Mouse (Mus musculus): ENCODE measurements around the gene Med12l. TPM values are rescaled to one million over a fixed set of nuclear protein-coding genes. Genes with fewer than 3 reads are reported as not detected.

Gene Med12l
- polyA plus RNA-seq, 1 experiment from 2014 or later: 4.9 TPM

DNA sequence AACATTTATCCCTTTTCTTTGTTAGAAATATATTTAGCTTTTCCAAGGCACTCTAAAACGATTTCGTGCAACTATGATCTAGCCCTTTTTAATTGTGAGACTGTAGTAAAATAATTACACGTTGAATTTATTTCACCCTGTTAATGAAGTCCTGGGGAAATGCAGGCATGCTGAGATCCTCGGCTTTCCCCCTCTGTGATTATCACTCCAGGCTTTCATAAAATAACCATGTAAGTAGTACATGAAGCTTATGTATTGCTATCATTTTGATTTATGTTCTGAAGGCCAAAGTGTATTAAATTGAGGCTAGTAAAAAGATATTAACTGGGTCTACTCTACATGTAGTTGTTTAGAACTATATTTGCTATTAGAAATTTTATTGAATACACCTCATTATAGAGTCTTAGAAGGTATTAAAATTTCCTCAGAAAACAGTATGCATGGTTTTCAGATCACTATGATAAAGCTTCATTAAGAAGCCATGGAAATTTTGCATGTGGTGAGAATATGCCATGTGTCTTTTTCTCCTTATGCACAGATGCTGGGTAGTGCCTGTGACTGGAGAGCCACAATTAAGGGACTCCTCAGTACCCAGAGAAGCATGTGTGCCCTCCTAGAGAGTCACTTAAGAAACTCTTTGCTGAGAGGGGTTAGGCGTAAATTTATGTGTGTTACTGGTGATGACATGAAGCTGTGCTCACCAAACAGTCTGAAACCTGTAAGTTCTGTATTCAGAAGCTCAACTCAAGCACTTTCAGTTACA is 288.0 kb downstream of the Med12l start:
- Histone ChIP-seq H3K4me2 (replicated peaks) (no peak overlapping the region), H3K9ac (no peak overlapping the region), H3K27ac (no peak overlapping the region), H3K4me1 (no peaks in the 10 kb centered on the region), H3K36me3 (no peaks in the 10 kb centered on the region), H3K4me3 (no peak overlapping the region), H3K9me3 (replicated peaks) (no peaks in the 10 kb centered on the region), H3K27me3 (no peaks in the 10 kb centered on the region)
- WGBS: 81% methylated on average over 5 of the region's 5 CpGs
- no peak for ATAC-seq (ENCODE audit: low FRiP score)

DNA sequence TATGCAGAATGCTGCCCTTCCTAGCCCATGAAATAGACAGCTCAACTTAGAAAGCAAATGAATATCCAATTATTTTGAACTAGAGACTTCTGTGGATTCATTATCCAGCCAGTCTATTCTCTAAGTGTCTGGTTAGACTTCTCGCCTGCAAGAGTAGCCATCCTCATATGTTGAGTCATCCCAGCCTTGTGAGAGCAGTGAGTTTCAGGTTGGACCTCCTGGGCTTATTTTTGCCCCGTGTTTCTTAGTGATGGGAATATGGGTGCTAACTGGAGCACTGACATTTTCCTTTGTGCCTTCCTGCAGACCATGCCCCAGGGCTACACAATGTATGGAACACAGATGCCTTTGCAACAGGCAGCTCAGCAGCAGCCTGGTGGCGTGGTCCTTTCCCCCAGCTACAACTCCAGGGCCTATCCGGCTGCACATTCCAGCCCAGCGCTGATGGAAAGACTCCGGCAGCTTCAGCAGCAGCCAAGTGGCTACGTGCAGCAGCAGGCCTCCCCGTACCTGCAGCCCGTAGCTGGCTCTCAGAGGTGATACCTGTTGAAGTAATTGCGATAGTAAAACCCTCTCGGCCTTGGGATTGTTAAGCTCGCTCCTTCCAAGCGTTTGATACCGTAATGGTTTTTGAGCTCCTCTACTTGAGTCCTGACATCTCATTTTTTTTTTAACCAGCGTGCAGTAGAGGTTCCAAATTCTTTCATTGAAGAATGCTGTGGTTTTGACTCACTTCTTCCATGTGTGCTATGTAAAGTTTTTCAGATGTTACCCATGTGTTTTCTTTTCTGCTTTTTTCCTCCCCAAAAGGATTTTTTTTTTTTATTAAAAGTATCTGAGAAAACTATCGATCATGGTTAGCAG is 290.3 kb downstream of the Med12l start:
- Histone ChIP-seq H3K9me3 (replicated peaks) (no peaks in the 10 kb centered on the region), H3K4me3 (no peak overlapping the region), H3K27me3 (no peaks in the 10 kb centered on the region), H3K4me2 (replicated peaks) (no peak overlapping the region), H3K9ac (no peak overlapping the region), H3K27ac (no peak overlapping the region), H3K4me1 (no peaks in the 10 kb centered on the region), H3K36me3 (no peaks in the 10 kb centered on the region)
- WGBS: 91% methylated on average over 16 of the region's 16 CpGs
- no peak for ATAC-seq (ENCODE audit: low FRiP score)

DNA sequence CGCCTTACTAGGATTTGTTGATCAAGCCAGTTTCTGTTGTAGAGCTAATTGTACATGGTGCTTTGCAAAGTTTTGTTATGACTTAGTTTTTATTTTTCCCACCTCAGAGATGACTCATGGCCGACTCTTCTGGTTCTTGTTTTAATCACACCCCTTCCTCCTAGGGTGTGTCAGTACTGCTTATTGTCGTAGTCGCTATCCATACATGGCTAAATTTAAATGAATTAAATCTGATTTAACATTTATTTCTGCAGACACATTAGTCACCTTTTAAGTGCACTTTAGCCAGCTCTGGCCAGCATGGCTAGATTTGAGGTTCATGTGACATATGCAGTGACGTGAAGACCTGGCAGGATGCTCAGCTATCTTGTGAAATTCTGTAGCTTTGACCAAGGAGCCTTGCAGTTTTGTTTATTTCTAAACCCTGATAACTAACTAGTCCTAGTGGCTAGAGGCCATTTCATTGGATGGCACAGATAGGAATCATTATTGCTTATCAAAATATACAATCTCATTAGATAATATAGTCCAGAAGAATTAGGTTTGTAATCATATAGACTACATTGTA is 291.0 kb downstream of the Med12l start:
- 92% methylated on average over 5 of the region's 5 CpGs for WGBS
- Histone ChIP-seq H3K4me2 (replicated peaks) (no peak overlapping the region), H3K9ac (no peak overlapping the region), H3K9me3 (replicated peaks) (no peaks in the 10 kb centered on the region), H3K36me3 (no peaks in the 10 kb centered on the region), H3K27ac (no peak overlapping the region), H3K27me3 (no peaks in the 10 kb centered on the region), H3K4me1 (no peaks in the 10 kb centered on the region), H3K4me3 (no peak overlapping the region)
- no peak for ATAC-seq (ENCODE audit: low FRiP score)

DNA sequence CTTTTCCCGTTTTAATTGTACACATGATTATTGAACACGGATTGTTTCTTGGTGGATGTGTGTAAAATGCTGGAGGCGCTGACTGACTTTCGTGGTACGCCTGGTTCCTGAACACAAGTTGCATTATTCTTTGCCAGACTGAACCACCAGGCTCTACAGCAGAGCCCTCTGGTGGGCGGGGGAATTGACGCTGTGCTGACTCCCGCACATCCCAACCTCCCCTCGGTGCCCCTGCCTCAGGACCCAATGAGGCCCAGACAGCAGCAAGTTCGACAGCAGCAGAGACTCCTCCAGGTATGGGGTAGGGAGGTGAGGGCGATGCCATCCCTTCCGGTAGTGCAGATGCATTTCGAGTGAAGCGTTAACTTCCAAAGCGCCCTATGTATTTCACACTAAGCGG is 292.0 kb downstream of the Med12l start:
- Histone ChIP-seq H3K9me3 (replicated peaks) (no peaks in the 10 kb centered on the region), H3K27me3 (no peaks in the 10 kb centered on the region), H3K36me3 (no peaks in the 10 kb centered on the region), H3K4me3 (no peak overlapping the region), H3K4me2 (replicated peaks) (no peak overlapping the region), H3K4me1 (no peaks in the 10 kb centered on the region), H3K27ac (no peak overlapping the region), H3K9ac (no peak overlapping the region)
- no peak for ATAC-seq (ENCODE audit: low FRiP score)
- WGBS: 87% methylated on average over 16 of the region's 16 CpGs

DNA sequence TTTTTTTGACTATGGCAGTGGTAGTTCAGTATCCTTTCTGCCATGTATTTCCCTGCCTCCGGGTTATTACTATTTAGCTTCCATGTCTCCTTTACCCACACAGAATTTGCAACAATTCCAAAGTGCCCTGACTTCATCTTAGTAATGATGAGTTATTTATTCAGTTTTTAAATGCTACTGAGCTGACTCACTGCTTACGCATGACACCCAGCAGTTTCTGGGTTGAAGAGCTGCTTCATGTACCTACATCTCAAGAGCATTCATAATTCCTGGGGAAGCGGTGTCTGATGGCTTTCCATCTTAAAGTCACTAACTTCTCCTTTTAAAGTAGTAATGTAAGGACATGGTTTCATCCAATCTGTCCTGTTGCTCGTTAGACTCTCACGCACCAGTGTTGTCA is 299.3 kb downstream of the Med12l start:
- Histone ChIP-seq H3K27me3 (no peaks in the 10 kb centered on the region), H3K4me2 (replicated peaks) (no peak overlapping the region), H3K36me3 (no peaks in the 10 kb centered on the region), H3K4me3 (no peak overlapping the region), H3K9ac (no peak overlapping the region), H3K9me3 (replicated peaks) (no peaks in the 10 kb centered on the region), H3K4me1 (no peaks in the 10 kb centered on the region), H3K27ac (no peak overlapping the region)
- 84% methylated on average over 5 of the region's 5 CpGs for WGBS
- ATAC-seq (ENCODE audit: low FRiP score): no peak

DNA sequence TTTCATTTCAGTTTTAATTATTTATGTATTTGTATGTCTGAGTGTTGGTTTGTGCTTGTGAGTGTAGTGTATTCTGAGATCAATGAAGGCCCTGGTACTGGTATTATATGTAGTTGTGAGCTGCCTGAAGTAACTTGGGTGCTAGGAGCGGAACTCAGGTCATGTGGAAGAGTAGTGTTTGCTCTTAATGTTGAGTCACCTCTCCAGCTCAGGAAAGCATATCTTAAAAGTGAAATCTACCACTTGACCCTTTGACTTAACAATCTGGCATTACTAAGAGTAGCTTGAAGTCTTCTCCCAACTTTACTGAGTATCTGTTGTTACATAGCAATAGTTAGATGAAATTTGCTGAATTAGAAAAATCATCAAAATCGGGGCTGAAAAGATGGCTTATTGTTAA is 299.9 kb downstream of the Med12l start:
- 93% methylated on average over 2 of the region's 2 CpGs for WGBS
- no peak for ATAC-seq (ENCODE audit: low FRiP score)
- no peaks in the 10 kb centered on the region for H3K27me3 ChIP-seq
- no peak overlapping the region for H3K4me3 ChIP-seq
- H3K9me3 ChIP-seq (replicated peaks): no peaks in the 10 kb centered on the region
- H3K36me3 ChIP-seq: no peaks in the 10 kb centered on the region
- no peak overlapping the region for H3K9ac ChIP-seq
- H3K4me1 ChIP-seq: no peaks in the 10 kb centered on the region
- H3K27ac ChIP-seq: no peak overlapping the region
- H3K4me2 ChIP-seq (replicated peaks): no peak overlapping the region

DNA sequence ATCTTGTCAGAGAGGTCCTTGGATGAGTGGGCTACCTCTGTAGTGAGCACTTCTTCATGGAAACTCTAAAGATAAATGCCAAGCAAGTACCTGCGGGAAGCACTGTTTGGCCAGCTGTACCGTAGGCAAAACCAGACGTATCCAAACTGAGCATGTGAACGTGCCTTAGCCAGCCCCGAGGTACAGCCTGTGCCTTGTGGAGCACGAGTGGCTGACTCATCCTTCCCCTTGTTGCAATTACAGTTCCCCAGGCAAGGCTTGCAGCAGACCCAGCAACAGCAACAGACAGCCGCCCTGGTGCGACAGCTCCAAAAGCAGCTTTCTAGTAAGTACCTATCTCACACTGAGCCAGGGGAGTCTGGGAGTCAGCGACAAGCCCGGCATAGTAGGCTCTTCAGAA is 307.0 kb downstream of the Med12l start:
- no peaks in the 10 kb centered on the region for H3K4me1 ChIP-seq
- no peak for ATAC-seq (ENCODE audit: low FRiP score)
- H3K27ac ChIP-seq: no peak overlapping the region
- H3K9me3 ChIP-seq (replicated peaks): no peaks in the 10 kb centered on the region
- H3K4me3 ChIP-seq: no peak overlapping the region
- no peaks in the 10 kb centered on the region for H3K27me3 ChIP-seq
- 89% methylated on average over 10 of the region's 10 CpGs for WGBS
- no peak overlapping the region for H3K4me2 ChIP-seq (replicated peaks)
- 0 out of 2 replicates have a peak, but pooled peaks cover 3% of the 10 kb centered on the region for H3K36me3 ChIP-seq
- H3K9ac ChIP-seq: no peak overlapping the region

DNA sequence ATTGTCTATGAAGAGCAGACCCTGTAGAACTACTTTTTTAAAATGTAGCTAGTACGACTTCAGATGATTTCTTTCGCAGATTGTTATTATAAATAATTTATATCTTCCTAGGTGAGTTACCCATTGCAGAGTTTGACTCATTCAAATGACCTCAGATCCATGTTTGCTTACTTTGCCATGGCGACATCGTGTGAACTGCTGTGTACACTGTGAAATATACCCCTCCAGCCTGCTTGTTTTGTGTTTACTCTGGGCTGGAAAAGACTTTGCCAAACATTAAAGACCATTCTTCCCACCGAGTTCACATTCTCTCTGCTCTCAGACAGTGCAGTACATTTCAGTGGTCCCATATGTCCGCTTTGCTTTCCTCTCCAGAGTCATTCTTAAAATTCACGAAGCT is 310.5 kb downstream of the Med12l start:
- H3K27me3 ChIP-seq: no peaks in the 10 kb centered on the region
- no peak overlapping the region for H3K27ac ChIP-seq
- no peak overlapping the region for H3K4me2 ChIP-seq (replicated peaks)
- H3K9me3 ChIP-seq (replicated peaks): no peaks in the 10 kb centered on the region
- ATAC-seq (ENCODE audit: low FRiP score): no peak
- peaks cover 18% of the 10 kb centered on the region for H3K36me3 ChIP-seq
- WGBS: 83% methylated on average over 7 of the region's 7 CpGs
- no peaks in the 10 kb centered on the region for H3K4me1 ChIP-seq
- no peak overlapping the region for H3K4me3 ChIP-seq
- H3K9ac ChIP-seq: no peak overlapping the region

DNA sequence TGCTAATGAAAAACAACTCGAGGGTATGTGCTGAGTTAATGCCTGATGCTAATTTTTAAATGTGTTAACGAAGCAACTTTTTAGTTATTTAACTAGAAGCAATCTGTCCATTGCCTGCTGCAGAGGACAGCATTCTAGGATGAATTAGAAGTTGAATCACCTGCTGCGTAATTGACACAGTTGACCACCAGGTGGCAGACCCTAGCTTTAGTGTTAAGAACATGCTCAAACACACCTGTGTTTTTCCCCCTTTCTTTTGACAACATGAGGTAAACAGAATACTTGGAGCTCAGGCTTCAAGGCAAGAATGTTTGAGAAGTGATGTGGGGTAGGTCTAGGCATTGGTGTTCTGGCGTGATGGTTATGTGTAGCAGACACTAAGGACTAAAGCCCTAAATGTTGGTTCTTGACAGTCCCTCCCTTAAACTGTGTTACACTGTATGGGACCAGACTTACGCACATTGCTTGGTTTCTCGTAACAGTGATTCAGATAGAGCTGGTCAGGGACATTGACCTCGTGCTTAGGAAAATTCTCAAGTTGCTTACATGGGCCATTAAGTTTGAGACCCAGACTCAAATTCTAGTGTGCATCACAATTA is 315.8 kb downstream of the Med12l start:
- 50% methylated on average over 7 of the region's 7 CpGs for WGBS
- Histone ChIP-seq H3K4me1 (no peaks in the 10 kb centered on the region), H3K36me3 (peaks cover 15% of the 10 kb centered on the region), H3K4me3 (no peak overlapping the region), H3K27ac (no peak overlapping the region), H3K4me2 (replicated peaks) (no peak overlapping the region), H3K27me3 (no peaks in the 10 kb centered on the region), H3K9ac (no peak overlapping the region), H3K9me3 (replicated peaks) (no peaks in the 10 kb centered on the region)
- 0 out of 2 replicates have a peak, but pooled peaks have one; percentile 46 for ATAC-seq (ENCODE audit: low FRiP score)

DNA sequence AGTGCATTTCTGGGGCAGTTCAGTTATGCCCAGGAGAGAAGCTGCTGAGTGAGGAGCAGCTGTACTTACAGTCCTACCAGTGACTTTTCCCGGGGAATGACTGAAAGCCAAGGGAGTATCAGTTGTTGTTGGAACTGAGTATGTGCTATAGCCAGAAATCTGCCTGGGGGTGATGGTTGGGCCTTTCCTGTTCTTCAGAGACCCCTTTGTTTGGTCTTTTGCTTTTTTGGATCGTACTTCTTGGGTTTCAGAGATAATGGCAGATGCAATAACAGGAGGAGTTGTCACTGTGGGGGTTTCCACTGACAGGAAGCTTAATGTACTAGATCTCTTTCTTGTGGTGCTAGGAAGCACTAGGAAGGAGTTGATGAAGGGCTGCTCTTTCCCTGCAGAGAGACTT is 322.9 kb downstream of the Med12l start:
- no peak overlapping the region for H3K4me2 ChIP-seq (replicated peaks)
- no peaks in the 10 kb centered on the region for H3K9me3 ChIP-seq (replicated peaks)
- ATAC-seq (ENCODE audit: low FRiP score): no peak
- peaks cover 16% of the 10 kb centered on the region for H3K36me3 ChIP-seq
- H3K4me3 ChIP-seq: no peak overlapping the region
- no peak overlapping the region for H3K27ac ChIP-seq
- H3K4me1 ChIP-seq: no peaks in the 10 kb centered on the region
- H3K9ac ChIP-seq: no peak overlapping the region
- WGBS: 88% methylated on average over 2 of the region's 2 CpGs
- no peaks in the 10 kb centered on the region for H3K27me3 ChIP-seq

DNA sequence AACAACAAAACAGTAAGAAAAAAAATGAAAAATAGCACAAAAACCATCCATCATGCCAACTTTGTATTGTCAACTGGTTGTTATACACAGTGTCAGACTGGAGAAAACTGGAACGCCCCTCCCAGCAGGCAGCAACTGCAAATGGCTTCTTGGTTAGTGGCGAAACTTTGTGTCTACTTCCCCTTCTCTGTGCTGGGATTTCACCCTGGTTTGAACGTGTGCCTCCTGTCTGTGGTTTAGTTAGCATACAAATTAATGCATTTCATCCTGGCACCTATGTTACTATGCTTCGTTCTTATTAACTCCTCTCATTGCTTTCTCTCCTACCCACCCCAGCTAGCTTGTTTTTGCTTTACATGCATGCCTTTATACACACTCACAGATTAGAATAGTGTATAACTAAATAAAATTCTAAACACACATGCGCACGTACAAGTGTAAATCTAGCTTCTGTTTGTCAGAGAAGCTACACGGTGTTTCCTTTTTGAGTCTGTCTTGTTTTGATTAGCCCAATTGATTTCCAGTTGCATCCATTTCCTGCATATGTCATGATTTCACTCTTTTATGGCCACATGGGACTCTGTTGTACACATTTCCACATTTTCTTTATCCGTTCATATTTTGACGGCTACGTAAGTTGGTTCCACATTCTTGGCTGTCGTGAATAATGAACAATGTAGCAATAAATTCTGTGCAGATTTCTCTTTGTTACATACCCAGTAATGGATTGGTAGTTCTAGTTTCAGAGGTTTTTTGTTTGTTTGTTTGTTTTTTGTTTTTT is 336.2 kb downstream of the Med12l start:
- H3K9ac ChIP-seq: no peak overlapping the region
- WGBS: 76% methylated on average over 11 of the region's 11 CpGs
- no peak overlapping the region for H3K27ac ChIP-seq
- no peak for ATAC-seq (ENCODE audit: low FRiP score)
- no peaks in the 10 kb centered on the region for H3K27me3 ChIP-seq
- no peaks in the 10 kb centered on the region for H3K4me1 ChIP-seq
- no peaks in the 10 kb centered on the region for H3K36me3 ChIP-seq
- H3K9me3 ChIP-seq (replicated peaks): no peaks in the 10 kb centered on the region
- no peak overlapping the region for H3K4me2 ChIP-seq (replicated peaks)
- H3K4me3 ChIP-seq: no peak overlapping the region

DNA sequence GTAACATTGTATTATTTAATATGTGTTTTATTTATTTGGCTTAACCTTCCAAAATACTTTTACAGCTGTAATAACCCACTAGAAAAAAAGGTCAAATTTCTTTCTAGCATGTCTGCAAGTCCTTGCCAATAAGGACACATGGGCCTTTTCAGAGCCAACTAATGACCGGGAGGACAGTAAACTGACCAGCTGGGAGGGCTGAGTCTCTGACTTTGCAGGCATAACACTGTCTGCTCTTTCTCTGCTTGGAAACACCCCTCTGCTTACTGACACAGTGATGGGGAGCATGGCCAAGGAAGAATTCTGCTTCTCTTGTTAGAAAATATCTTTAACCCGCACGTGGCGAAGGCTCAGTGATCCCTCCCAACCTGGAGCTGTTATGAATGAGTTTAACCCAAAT is 337.4 kb downstream of the Med12l start:
- no peaks in the 10 kb centered on the region for H3K4me1 ChIP-seq
- H3K9me3 ChIP-seq (replicated peaks): no peaks in the 10 kb centered on the region
- H3K4me3 ChIP-seq: peak overlapping the region; percentile 61; the same call in 1 of the 2 replicates
- H3K36me3 ChIP-seq: no peaks in the 10 kb centered on the region
- no peak overlapping the region for H3K27ac ChIP-seq
- H3K4me2 ChIP-seq (replicated peaks): peak overlapping the region; percentile 56
- WGBS: 65% methylated on average over 4 of the region's 4 CpGs
- no peak overlapping the region for H3K9ac ChIP-seq
- no peaks in the 10 kb centered on the region for H3K27me3 ChIP-seq
- ATAC-seq (ENCODE audit: low FRiP score): no peak
